Mouse (Mus musculus): ENCODE data around the gene Chpf.

DNA sequence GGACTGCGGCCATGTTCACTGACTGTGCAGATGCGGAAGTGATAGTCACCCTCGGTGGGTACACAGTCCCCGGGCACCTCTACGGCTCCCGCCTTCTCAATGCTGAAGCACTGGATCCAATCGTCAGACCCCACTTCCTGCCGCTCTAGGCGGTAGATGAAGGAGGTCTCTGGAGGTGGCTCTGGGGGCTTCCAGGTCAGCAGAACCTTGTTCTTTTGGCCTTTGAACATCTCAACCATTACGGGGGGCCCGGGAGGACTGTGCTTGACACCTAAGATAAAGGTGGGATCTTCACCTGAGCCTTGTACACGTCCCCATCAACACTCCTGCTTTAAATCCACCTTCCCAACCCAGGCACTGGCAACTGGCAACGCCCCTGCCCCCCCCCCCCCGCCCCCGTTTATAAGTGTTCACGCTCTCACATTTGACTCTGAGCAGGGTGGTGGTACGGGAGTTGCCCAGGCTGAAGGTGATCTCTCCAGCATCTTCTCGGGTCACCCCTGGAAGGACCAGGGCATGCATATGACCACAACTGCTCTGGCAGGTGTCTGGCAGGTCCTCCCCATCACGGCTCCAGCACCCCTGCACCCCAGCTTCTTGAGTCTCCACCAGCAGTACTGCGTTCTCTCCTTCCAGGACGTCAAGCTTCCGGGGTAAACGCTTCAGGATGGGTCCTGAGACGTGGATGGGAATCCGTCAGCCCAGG lies 24.0 kb upstream of the Chpf start:
- TF ChIP-seq POLR2A (IDR thresholded peaks at IDR 0.05; ENCODE audit: insufficient read depth, low read length) (no peak), EP300 (IDR thresholded peaks at IDR 0.05; ENCODE audit: insufficient read depth, low read depth, low read length) (no peak), CTCF (IDR thresholded peaks at IDR 0.05; ENCODE audit: low read depth, low read length) (no peak)

Data from ES-Bruce4 (cell line).